Mouse (Mus musculus) adrenal gland, postnatal 25 days (tissue): ENCODE results near the gene Exoc6. TPM values are rescaled to one million over a fixed set of nuclear protein-coding genes. Genes with fewer than 3 reads are reported as not detected.
"Not testable (repeated sequence)": the region's sequence is repeated elsewhere in the genome, so short reads cannot be mapped to it uniquely, and the experiment has no call there.

Source experiments
- DNase-seq: peaks from one replicate; pipeline ENCODE4 v3.0.0; 2021; ENCODE audit warnings: mixed read lengths
- total RNA-seq: library from RNA; stranded (reverse); gene quantifications from 2 replicates; pipeline ENCODE4 v1.2.3, GENCODE M21; 2021

Gene Exoc6
- total RNA-seq, 1 experiment from 2014 or later = 21.4 TPM

GRCm38 (mm10) chr19:37537717-37538116 is 12.5 kb upstream of the Exoc6 start:
- DNase-seq = no peak

GRCm38 (mm10) chr19:37540201-37540600 is 10.0 kb upstream of the Exoc6 start:
- no peak for DNase-seq

- peak; percentile 29 for DNase-seq
These were observed 6.5 kb upstream of the Exoc6 start for GRCm38 (mm10) chr19:37543537-37544326.

GRCm38 (mm10) chr19:37544476-37544875 is 5.7 kb upstream of the Exoc6 start:
- DNase-seq = no peak

- DNase-seq = no peak
These were observed 5.0 kb upstream of the Exoc6 start for GRCm38 (mm10) chr19:37545231-37545630.

GRCm38 (mm10) chr19:37545725-37546124 is 4.5 kb upstream of the Exoc6 start:
- no peak for DNase-seq

GRCm38 (mm10) chr19:37546776-37547175 is 3.4 kb upstream of the Exoc6 start:
- DNase-seq = no peak

GRCm38 (mm10) chr19:37551040-37551566 is 885 bp downstream of the Exoc6 start:
- no peak for DNase-seq

- no peak for DNase-seq
These were observed 3.4 kb downstream of the Exoc6 start for GRCm38 (mm10) chr19:37553376-37554265.

- not testable (repeated sequence) for DNase-seq
These were observed 4.0 kb downstream of the Exoc6 start for GRCm38 (mm10) chr19:37554266-37554650.

- DNase-seq = no peak
These were observed 5.8 kb downstream of the Exoc6 start for GRCm38 (mm10) chr19:37555863-37556566.

- no peak for DNase-seq
These were observed 7.7 kb downstream of the Exoc6 start for GRCm38 (mm10) chr19:37557898-37558297.

GRCm38 (mm10) chr19:37559286-37560079 is 9.3 kb downstream of the Exoc6 start:
- DNase-seq = no peak

GRCm38 (mm10) chr19:37560080-37560427 is 9.8 kb downstream of the Exoc6 start:
- DNase-seq = no peak

- DNase-seq = no peak
These were observed 11.1 kb downstream of the Exoc6 start for GRCm38 (mm10) chr19:37561106-37561892.

- DNase-seq = no peak
These were observed 13.5 kb downstream of the Exoc6 start for GRCm38 (mm10) chr19:37563763-37564162.

GRCm38 (mm10) chr19:37565806-37566205 is 15.6 kb downstream of the Exoc6 start:
- DNase-seq = no peak

GRCm38 (mm10) chr19:37569186-37569754 is 19.1 kb downstream of the Exoc6 start:
- no peak for DNase-seq

GRCm38 (mm10) chr19:37570966-37571718 is 20.9 kb downstream of the Exoc6 start:
- no peak for DNase-seq

- peak; percentile 14 for DNase-seq
These were observed 24.6 kb downstream of the Exoc6 start for GRCm38 (mm10) chr19:37574802-37575201.
